Mouse (Mus musculus): Measurements from ENCODE around the gene Mvk.

DNA sequence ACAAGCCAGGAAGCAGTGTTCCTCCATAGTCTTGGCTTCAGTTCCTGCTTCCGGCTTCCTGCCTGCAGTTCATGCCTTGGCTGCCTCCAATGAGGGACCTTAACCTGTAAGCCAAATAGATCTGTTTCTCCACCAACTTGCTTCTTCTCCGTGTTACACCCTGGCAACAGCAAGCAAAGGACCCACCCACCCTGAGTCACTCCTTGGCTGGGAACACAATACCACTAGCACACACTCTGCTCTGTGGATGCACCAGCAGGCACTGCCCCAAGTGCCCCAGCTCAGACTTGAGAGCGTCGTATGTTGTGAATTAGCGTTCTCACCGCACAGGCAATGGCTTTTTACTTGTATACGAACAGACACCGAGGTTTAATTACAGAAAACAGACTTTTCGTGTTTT lies 57.2 kb downstream of the Mvk start:
- no peak for TF ChIP-seq CTCF (IDR thresholded peaks at IDR 0.05; ENCODE audit: control insufficient read depth, insufficient read depth, insufficient replicate concordance, low read depth, low read length)
- TF ChIP-seq POLR2A (IDR thresholded peaks at IDR 0.05; ENCODE audit: control insufficient read depth, low read depth, low read length): no peak
